Mouse (Mus musculus): Measurements from ENCODE around the gene Col28a1. TPM values are rescaled to one million over a fixed set of nuclear protein-coding genes. Genes with fewer than 3 reads are reported as not detected.

Gene Col28a1
- polyA plus RNA-seq (2015; fragmentation: Nextera tagmentation; extraction: Ambion mirVana): 0.32 and 0.53 TPM in 2 replicates

DNA sequence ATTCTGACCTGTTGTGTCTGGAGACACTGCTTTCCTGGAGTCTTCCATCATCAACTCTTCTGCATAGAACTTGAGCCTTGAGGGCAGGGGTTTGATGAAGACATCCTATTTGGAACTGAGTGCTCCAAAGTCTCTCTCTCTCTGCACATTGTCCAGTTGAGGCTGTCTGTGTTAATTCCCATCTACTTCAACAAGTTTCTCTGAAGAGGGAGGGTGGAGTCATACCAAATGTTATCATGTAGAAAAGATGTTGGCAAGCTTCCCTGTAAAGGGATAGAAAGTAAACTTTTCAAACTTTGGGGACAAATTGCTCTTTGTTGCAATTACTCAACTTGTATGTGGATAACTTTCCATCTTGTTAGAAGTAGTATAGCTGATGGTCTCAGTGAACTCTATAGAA, at the start of gene Col28a1:
Gene Col28a1 (minus strand): TSS at position 101 of the 400 bp plus-strand sequence.
- no peaks in the 10 kb centered on the region for H3K4me1 ChIP-seq (ENCODE audit: insufficient read depth, low read length)
- H3K27ac ChIP-seq (ENCODE audit: low read length): no peak within 1 kb of the TSS
- H3K9ac ChIP-seq (replicated peaks; ENCODE audit: low read length): no peak within 1 kb of the TSS
- peaks cover 5% of the 10 kb centered on the region for H3K9me3 ChIP-seq (ENCODE audit: low read length)
- no peaks in the 10 kb centered on the region for H3K27me3 ChIP-seq (ENCODE audit: insufficient read depth, low read length)
- ATAC-seq (ENCODE audit: low FRiP score, low TSS enrichment): no peak
- no peak within 1 kb of the TSS for H3K4me2 ChIP-seq (replicated peaks; ENCODE audit: low read depth, low read length)
- no peaks in the 10 kb centered on the region for H3K36me3 ChIP-seq (ENCODE audit: insufficient read depth, low read length)
- H3K4me3 ChIP-seq (ENCODE audit: low read length): no peak within 1 kb of the TSS

- Histone ChIP-seq H3K4me2 (replicated peaks; ENCODE audit: low read depth, low read length) (no peak overlapping the region), H3K4me3 (ENCODE audit: low read length) (no peak overlapping the region), H3K36me3 (ENCODE audit: insufficient read depth, low read length) (peaks cover 27% of the 10 kb centered on the region), H3K9ac (replicated peaks; ENCODE audit: low read length) (no peak overlapping the region), H3K4me1 (ENCODE audit: insufficient read depth, low read length) (no peaks in the 10 kb centered on the region), H3K9me3 (ENCODE audit: low read length) (no peaks in the 10 kb centered on the region), H3K27me3 (ENCODE audit: insufficient read depth, low read length) (no peaks in the 10 kb centered on the region), H3K27ac (ENCODE audit: low read length) (no peak overlapping the region)
- WGBS: 84% methylated on average over 3 of the region's 3 CpGs
- no peak for ATAC-seq (ENCODE audit: low FRiP score, low TSS enrichment)
Measured at GRCm38 (mm10) chr6:8228596-8228995, 36.2 kb upstream of the Col28a1 start.

DNA sequence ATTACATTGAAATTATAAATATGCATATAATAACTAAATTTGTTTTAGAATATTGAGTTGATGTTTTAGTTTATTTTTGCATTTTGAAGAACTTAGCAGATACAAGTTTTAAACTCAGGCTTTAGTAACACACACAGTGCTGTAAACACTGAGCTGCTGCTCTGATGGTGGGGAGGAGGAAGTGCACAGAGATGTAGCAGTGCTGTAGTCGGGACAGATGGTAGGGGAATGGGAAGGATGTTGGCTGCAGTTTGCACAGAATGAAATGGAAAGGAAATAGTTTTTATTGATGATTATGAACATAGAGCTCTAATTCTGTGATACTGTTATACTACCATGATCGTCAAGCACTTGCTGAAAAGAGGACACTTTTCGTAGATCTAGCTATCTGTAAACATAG, 34.6 kb upstream of the Col28a1 start:
- WGBS: 89% methylated on average over 3 of the region's 3 CpGs
- Histone ChIP-seq H3K36me3 (ENCODE audit: insufficient read depth, low read length) (peaks cover 21% of the 10 kb centered on the region), H3K9ac (replicated peaks; ENCODE audit: low read length) (no peak overlapping the region), H3K4me1 (ENCODE audit: insufficient read depth, low read length) (no peaks in the 10 kb centered on the region), H3K27me3 (ENCODE audit: insufficient read depth, low read length) (no peaks in the 10 kb centered on the region), H3K4me3 (ENCODE audit: low read length) (no peak overlapping the region), H3K4me2 (replicated peaks; ENCODE audit: low read depth, low read length) (no peak overlapping the region), H3K27ac (ENCODE audit: low read length) (no peak overlapping the region), H3K9me3 (ENCODE audit: low read length) (no peaks in the 10 kb centered on the region)
- no peak for ATAC-seq (ENCODE audit: low FRiP score, low TSS enrichment)

GRCm38 (mm10) chr6:8210661-8211060, 18.2 kb upstream of the Col28a1 start:
- Histone ChIP-seq H3K4me2 (replicated peaks; ENCODE audit: low read depth, low read length) (peak overlapping the region; percentile 73), H3K36me3 (ENCODE audit: insufficient read depth, low read length) (peaks cover 16% of the 10 kb centered on the region), H3K4me1 (ENCODE audit: insufficient read depth, low read length) (peaks cover 8% of the 10 kb centered on the region; the same call in 1 of the 2 replicates), H3K4me3 (ENCODE audit: low read length) (no peak overlapping the region), H3K27me3 (ENCODE audit: insufficient read depth, low read length) (no peaks in the 10 kb centered on the region), H3K9me3 (ENCODE audit: low read length) (no peaks in the 10 kb centered on the region), H3K9ac (replicated peaks; ENCODE audit: low read length) (no peak overlapping the region), H3K27ac (ENCODE audit: low read length) (no peak overlapping the region)
- ATAC-seq (ENCODE audit: low FRiP score, low TSS enrichment): no peak
- WGBS: 90% methylated on average over 3 of the region's 3 CpGs

DNA sequence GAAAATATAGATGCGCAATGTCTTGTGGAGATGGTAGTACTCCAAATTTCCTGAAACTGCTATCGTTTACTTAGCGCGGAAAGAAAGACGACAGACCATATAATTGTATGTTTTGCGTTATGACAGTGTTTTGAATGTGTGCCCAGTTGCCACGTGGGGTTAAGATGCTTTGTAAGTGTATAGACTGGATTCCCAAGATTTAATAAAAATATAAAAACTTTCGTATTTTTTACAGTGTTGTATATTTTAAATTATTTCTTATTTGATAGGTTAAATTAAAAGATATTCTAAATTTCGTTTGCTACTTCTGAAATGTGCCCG, 17.4 kb upstream of the Col28a1 start:
- WGBS: 10% methylated on average over 10 of the region's 10 CpGs
- Histone ChIP-seq H3K9me3 (ENCODE audit: low read length) (no peaks in the 10 kb centered on the region), H3K9ac (replicated peaks; ENCODE audit: low read length) (peak overlapping the region; percentile 93), H3K4me3 (ENCODE audit: low read length) (peak overlapping the region; percentile 83), H3K4me2 (replicated peaks; ENCODE audit: low read depth, low read length) (peak overlapping the region; percentile 73), H3K27me3 (ENCODE audit: insufficient read depth, low read length) (no peaks in the 10 kb centered on the region), H3K4me1 (ENCODE audit: insufficient read depth, low read length) (peaks cover 8% of the 10 kb centered on the region; the same call in 1 of the 2 replicates), H3K27ac (ENCODE audit: low read length) (peak overlapping the region; percentile 97), H3K36me3 (ENCODE audit: insufficient read depth, low read length) (peaks cover 8% of the 10 kb centered on the region)
- no peak; the same call in 1 of the 2 replicates for ATAC-seq (ENCODE audit: low FRiP score, low TSS enrichment)

GRCm38 (mm10) chr6:8209047-8209865, 16.8 kb upstream of the Col28a1 start, which contains the start of gene Mios:
Gene Mios, plus strand, starts transcription at chr6:8209222.
- Histone ChIP-seq H3K9ac (replicated peaks; ENCODE audit: low read length) (peak within 1 kb of the TSS; percentile 93), H3K4me3 (ENCODE audit: low read length) (peak within 1 kb of the TSS; percentile 83), H3K9me3 (ENCODE audit: low read length) (no peaks in the 10 kb centered on the region), H3K4me1 (ENCODE audit: insufficient read depth, low read length) (peaks cover 8% of the 10 kb centered on the region; the same call in 1 of the 2 replicates), H3K36me3 (ENCODE audit: insufficient read depth, low read length) (0 out of 2 replicates have a peak, but pooled peaks cover 5% of the 10 kb centered on the region), H3K27me3 (ENCODE audit: insufficient read depth, low read length) (no peaks in the 10 kb centered on the region), H3K27ac (ENCODE audit: low read length) (peak within 1 kb of the TSS; percentile 97), H3K4me2 (replicated peaks; ENCODE audit: low read depth, low read length) (peak within 1 kb of the TSS; percentile 73)
- WGBS: under 1% methylated on average over 65 of the region's 90 CpGs
- ATAC-seq (ENCODE audit: low FRiP score, low TSS enrichment): peak; percentile 98

- ATAC-seq (ENCODE audit: low FRiP score, low TSS enrichment): no peak
- no peaks in the 10 kb centered on the region for H3K4me1 ChIP-seq (ENCODE audit: insufficient read depth, low read length)
- no peaks in the 10 kb centered on the region for H3K27me3 ChIP-seq (ENCODE audit: insufficient read depth, low read length)
- H3K36me3 ChIP-seq (ENCODE audit: insufficient read depth, low read length): no peaks in the 10 kb centered on the region
- no peak overlapping the region for H3K9ac ChIP-seq (replicated peaks; ENCODE audit: low read length)
- no peaks in the 10 kb centered on the region for H3K9me3 ChIP-seq (ENCODE audit: low read length)
- H3K4me2 ChIP-seq (replicated peaks; ENCODE audit: low read depth, low read length): no peak overlapping the region
- no peak overlapping the region for H3K27ac ChIP-seq (ENCODE audit: low read length)
- no peak overlapping the region for H3K4me3 ChIP-seq (ENCODE audit: low read length)
- WGBS: 69% methylated on average over 3 of the region's 3 CpGs
Measured at GRCm38 (mm10) chr6:8189917-8190316, 2.5 kb downstream of the Col28a1 start.

- WGBS: 84% methylated on average over 2 of the region's 3 CpGs
- no peak overlapping the region for H3K4me3 ChIP-seq (ENCODE audit: low read length)
- no peak overlapping the region for H3K4me2 ChIP-seq (replicated peaks; ENCODE audit: low read depth, low read length)
- no peak for ATAC-seq (ENCODE audit: low FRiP score, low TSS enrichment)
- no peaks in the 10 kb centered on the region for H3K36me3 ChIP-seq (ENCODE audit: insufficient read depth, low read length)
- H3K9me3 ChIP-seq (ENCODE audit: low read length): no peaks in the 10 kb centered on the region
- H3K27ac ChIP-seq (ENCODE audit: low read length): no peak overlapping the region
- H3K27me3 ChIP-seq (ENCODE audit: insufficient read depth, low read length): no peaks in the 10 kb centered on the region
- no peak overlapping the region for H3K9ac ChIP-seq (replicated peaks; ENCODE audit: low read length)
- no peaks in the 10 kb centered on the region for H3K4me1 ChIP-seq (ENCODE audit: insufficient read depth, low read length)
Measured at GRCm38 (mm10) chr6:8188599-8189233, 3.7 kb downstream of the Col28a1 start.

- Histone ChIP-seq H3K4me1 (ENCODE audit: insufficient read depth, low read length) (no peaks in the 10 kb centered on the region), H3K9me3 (ENCODE audit: low read length) (no peaks in the 10 kb centered on the region), H3K4me2 (replicated peaks; ENCODE audit: low read depth, low read length) (peak overlapping the region; percentile 8; the same call in 1 of the 2 replicates), H3K9ac (replicated peaks; ENCODE audit: low read length) (no peak overlapping the region), H3K36me3 (ENCODE audit: insufficient read depth, low read length) (no peaks in the 10 kb centered on the region), H3K4me3 (ENCODE audit: low read length) (no peak overlapping the region), H3K27me3 (ENCODE audit: insufficient read depth, low read length) (no peaks in the 10 kb centered on the region), H3K27ac (ENCODE audit: low read length) (no peak overlapping the region)
- ATAC-seq (ENCODE audit: low FRiP score, low TSS enrichment): no peak
- 55% methylated on average over 10 of the region's 10 CpGs for WGBS
Measured at GRCm38 (mm10) chr6:8178397-8178941, 13.9 kb downstream of the Col28a1 start.

- WGBS: 89% methylated on average over 2 of the region's 2 CpGs
- ATAC-seq (ENCODE audit: low FRiP score, low TSS enrichment): no peak
- no peaks in the 10 kb centered on the region for H3K36me3 ChIP-seq (ENCODE audit: insufficient read depth, low read length)
Measured at GRCm38 (mm10) chr6:8176116-8176515, 16.3 kb downstream of the Col28a1 start.

More at GRCm38 (mm10) chr6:8176116-8176515, 16.3 kb downstream of the Col28a1 start:
- Histone ChIP-seq H3K9me3 (ENCODE audit: low read length) (no peaks in the 10 kb centered on the region), H3K4me3 (ENCODE audit: low read length) (no peak overlapping the region), H3K4me2 (replicated peaks; ENCODE audit: low read depth, low read length) (no peak overlapping the region), H3K27ac (ENCODE audit: low read length) (no peak overlapping the region), H3K4me1 (ENCODE audit: insufficient read depth, low read length) (no peaks in the 10 kb centered on the region), H3K9ac (replicated peaks; ENCODE audit: low read length) (no peak overlapping the region), H3K27me3 (ENCODE audit: insufficient read depth, low read length) (no peaks in the 10 kb centered on the region)

Measured in kidney, embryonic 16.5 days (tissue).